Comparison of ENCODE assay signal across 10 mouse cellular contexts in the genomic region with DNA sequence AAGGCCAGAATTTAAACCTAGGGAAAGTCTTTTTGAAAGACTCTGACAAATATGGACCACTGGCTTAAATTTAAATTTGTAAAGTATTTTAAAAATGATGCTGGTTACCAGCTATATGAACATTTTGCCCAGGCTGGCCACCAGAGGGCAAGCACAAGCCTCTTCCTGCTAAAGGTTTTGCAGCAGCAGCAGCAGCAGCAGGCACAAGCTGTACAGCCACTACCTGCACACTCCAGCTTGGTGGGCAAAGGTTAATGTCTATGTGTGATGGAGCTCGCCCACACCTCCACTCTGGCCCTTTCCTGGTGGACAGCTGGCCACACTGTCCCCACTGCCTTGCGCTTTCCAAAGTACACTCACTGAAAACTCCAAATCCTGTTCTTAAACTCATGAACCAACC. TPM values are rescaled to one million over a fixed set of nuclear protein-coding genes. Genes with fewer than 3 reads are reported as not detected.
DNase-seq lines count a peak whose midpoint lies in the region; ATAC-seq and TF ChIP-seq lines count a peak whose summit lies in the region.
"Had no signal": no experiment of that assay in that cellular context is flagged by ENCODE, and none has a peak within 500 bp of the region (broad histone marks: within the 10 kb centered on the region; RNA-seq: fewer than 3 reads in every experiment).

No protein-coding gene starts in this region.

- no peaks in the 10 kb centered on the region for H3K4me1 ChIP-seq in hindbrain, embryonic 11.5 days (replicated peaks; ENCODE audit: control insufficient read depth, insufficient read depth, low read length)
- no peaks in the 10 kb centered on the region for H3K4me1 ChIP-seq in liver, adult 2 months (ENCODE audit: control insufficient read depth, insufficient read depth, low read length)
- no peaks in the 10 kb centered on the region for H3K4me1 ChIP-seq in neural tube, embryonic 14.5 days (ENCODE audit: control insufficient read depth, insufficient read depth, low read length)
- H3K4me1 ChIP-seq: embryonic facial prominence, embryonic 15.5 days; neural tube, embryonic 13.5 days had no signal

- no peak for TF ChIP-seq POLR2A in liver, adult 2 months (IDR thresholded peaks at IDR 0.05; ENCODE audit: extremely low read depth, insufficient read depth, low read length)

- H3K36me3 ChIP-seq in hindbrain, embryonic 11.5 days (ENCODE audit: control insufficient read depth, insufficient read depth, low read length) = peaks cover 3% of the 10 kb centered on the region; the same call in 1 of the 2 replicates
- H3K36me3 ChIP-seq in liver, adult 2 months (ENCODE audit: control insufficient read depth, insufficient read depth, low read length) = peaks cover 55% of the 10 kb centered on the region
- peaks cover 43% of the 10 kb centered on the region for H3K36me3 ChIP-seq in neural tube, embryonic 14.5 days (ENCODE audit: control insufficient read depth, insufficient read depth, low read length)

- 87% methylated on average over 2 of the region's 2 CpGs for WGBS in hindbrain, embryonic 11.5 days
- WGBS in liver, adult 2 months = 46% methylated on average over 2 of the region's 2 CpGs
- 87% methylated on average over 2 of the region's 2 CpGs for WGBS in neural tube, embryonic 14.5 days

- H3K79me2 ChIP-seq in liver, adult 2 months (ENCODE audit: control insufficient read depth, insufficient read depth, low read length) = no peaks in the 10 kb centered on the region

- peak; percentile 73 for TF ChIP-seq CTCF in layer of hippocampus, adult 2 months (conservative IDR thresholded peaks at IDR 0.05)
- peak; percentile 70 for TF ChIP-seq CTCF in liver, adult 2 months (IDR thresholded peaks at IDR 0.05; ENCODE audit: low read depth, low read length)

- H3K4me2 ChIP-seq in hindbrain, embryonic 11.5 days (replicated peaks; ENCODE audit: low read depth, low read length) = no peak overlapping the region
- H3K4me2 ChIP-seq in neural tube, embryonic 14.5 days (ENCODE audit: low read depth, low read length) = no peak overlapping the region
- H3K4me2 ChIP-seq: embryonic facial prominence, embryonic 15.5 days; neural tube, embryonic 13.5 days had no signal

- no peak overlapping the region for H3K4me3 ChIP-seq in layer of hippocampus, adult 2 months
- no peak overlapping the region for H3K4me3 ChIP-seq in hindbrain, embryonic 11.5 days (ENCODE audit: low read depth, low read length)
- H3K4me3 ChIP-seq in liver, adult 2 months (ENCODE audit: insufficient read depth, low read depth, low read length) = no peak overlapping the region
- no peak overlapping the region for H3K4me3 ChIP-seq in neural tube, embryonic 14.5 days (ENCODE audit: low read depth, low read length)
- H3K4me3 ChIP-seq: embryonic facial prominence, embryonic 15.5 days; neural tube, embryonic 13.5 days had no signal

- DNase-seq in layer of hippocampus, adult 2 months (ENCODE audit: low spot score in 2 of 2) = no peak
- no peak for DNase-seq in layer of hippocampus, adult 9-11 months
- DNase-seq in R1 (ENCODE audit: low read depth, low spot score) = peak; percentile 43
- DNase-seq in hindbrain, embryonic 11.5 days (ENCODE audit: low spot score) = peak; percentile 56
- peak; percentile 47 for DNase-seq in liver, adult 2 months (ENCODE audit: extremely low read depth, low read depth, low spot score)
- DNase-seq in layer of hippocampus, postnatal 14 days (ENCODE audit: low spot score in 2 of 2) = no peak
- no peak for DNase-seq in layer of hippocampus, adult 8-10 months (ENCODE audit: low spot score in 2 of 2)

- H3K9me3 ChIP-seq in hindbrain, embryonic 11.5 days (ENCODE audit: control insufficient read depth, low read length) = no peaks in the 10 kb centered on the region
- H3K9me3 ChIP-seq in neural tube, embryonic 14.5 days (ENCODE audit: control insufficient read depth, low read length) = no peaks in the 10 kb centered on the region
- H3K9me3 ChIP-seq: embryonic facial prominence, embryonic 15.5 days; neural tube, embryonic 13.5 days had no signal

- no peak overlapping the region for H3K27ac ChIP-seq in layer of hippocampus, adult 2 months
- no peak overlapping the region for H3K27ac ChIP-seq in hindbrain, embryonic 11.5 days (ENCODE audit: low read depth, low read length)
- H3K27ac ChIP-seq in liver, adult 2 months (replicated peaks; ENCODE audit: insufficient read depth, low read depth, low read length) = no peak overlapping the region
- no peak overlapping the region for H3K27ac ChIP-seq in neural tube, embryonic 14.5 days (ENCODE audit: low read depth, low read length)
- H3K27ac ChIP-seq: embryonic facial prominence, embryonic 15.5 days; neural tube, embryonic 13.5 days had no signal

- H3K9ac ChIP-seq in hindbrain, embryonic 11.5 days (ENCODE audit: low read depth, low read length) = no peak overlapping the region
- H3K9ac ChIP-seq in liver, adult 2 months (ENCODE audit: low read depth, low read length) = no peak overlapping the region
- H3K9ac ChIP-seq in neural tube, embryonic 14.5 days (replicated peaks; ENCODE audit: low read depth, low read length) = no peak overlapping the region
- H3K9ac ChIP-seq: embryonic facial prominence, embryonic 15.5 days; neural tube, embryonic 13.5 days had no signal

- ATAC-seq in hindbrain, embryonic 11.5 days (ENCODE audit: low FRiP score) = no peak
- ATAC-seq in neural tube, embryonic 14.5 days (ENCODE audit: low read depth) = peak; percentile 69; the same call in 1 of the 2 replicates

- no peaks in the 10 kb centered on the region for H3K27me3 ChIP-seq in hindbrain, embryonic 11.5 days (ENCODE audit: control insufficient read depth, insufficient read depth, low read length)
- H3K27me3 ChIP-seq in liver, adult 2 months (ENCODE audit: control insufficient read depth, insufficient read depth, low read length) = no peaks in the 10 kb centered on the region
- H3K27me3 ChIP-seq in neural tube, embryonic 14.5 days (ENCODE audit: control insufficient read depth, insufficient read depth, low read length) = no peaks in the 10 kb centered on the region
- H3K27me3 ChIP-seq: embryonic facial prominence, embryonic 15.5 days; neural tube, embryonic 13.5 days had no signal

RNA-seq across cellular contexts. Expression of a gene that starts 20.2 kb away (rescaled TPM):
- 10 to 100 TPM; 69.6 to 70.8 TPM for total RNA-seq in layer of hippocampus, adult 2 months (2021)
- 270 and 272 TPM in 2 replicates for polyA plus RNA-seq in hindbrain, embryonic 11.5 days (2014; fragmentation: Nextera tagmentation; extraction: Ambion mirVana)
- total RNA-seq in liver, adult 2 months (2014; rRNA removed) = 435 and 567 TPM in 2 replicates
- polyA plus RNA-seq in liver, adult 2 months (2012; rRNA removed) = 144 and 156 TPM in 2 replicates
- polyA plus RNA-seq in neural tube, embryonic 14.5 days (2014; fragmentation: Nextera tagmentation; extraction: Ambion mirVana) = 204 and 218 TPM in 2 replicates
- total RNA-seq in layer of hippocampus, postnatal 14 days (2021) = 10 to 100 TPM; 83.1 to 83.9 TPM
- 10 to 100 TPM; 63.2 to 74.4 (median 69.9) TPM for total RNA-seq in layer of hippocampus, adult 8-10 months (2022)

RNA-seq across cellular contexts. Expression of a gene that starts 26.2 kb away (rescaled TPM):
- total RNA-seq in layer of hippocampus, adult 2 months (2021) = 10 to 100 TPM; 43.8 to 46.0 TPM
- 60.3 and 64.6 TPM in 2 replicates for polyA plus RNA-seq in hindbrain, embryonic 11.5 days (2014; fragmentation: Nextera tagmentation; extraction: Ambion mirVana)
- total RNA-seq in liver, adult 2 months (2014; rRNA removed) = 31.4 and 32.5 TPM in 2 replicates
- 11.7 and 12.5 TPM in 2 replicates for polyA plus RNA-seq in liver, adult 2 months (2012; rRNA removed)
- polyA plus RNA-seq in neural tube, embryonic 14.5 days (2014; fragmentation: Nextera tagmentation; extraction: Ambion mirVana) = 57.8 and 59.0 TPM in 2 replicates
- total RNA-seq in layer of hippocampus, postnatal 14 days (2021) = 10 to 100 TPM; 43.1 to 45.0 TPM
- 10 to 100 TPM; 46.0 to 50.2 (median 47.7) TPM for total RNA-seq in layer of hippocampus, adult 8-10 months (2022)

RNA-seq across cellular contexts. Expression of a gene that starts 47.9 kb away (rescaled TPM):
- not detected for total RNA-seq in layer of hippocampus, adult 2 months (2021)
- polyA plus RNA-seq in hindbrain, embryonic 11.5 days (2014; fragmentation: Nextera tagmentation; extraction: Ambion mirVana) = 0.11 TPM in 1 of 2 replicates, not detected in the other
- 198 and 305 TPM in 2 replicates for total RNA-seq in liver, adult 2 months (2014; rRNA removed)
- 74.6 and 79.5 TPM in 2 replicates for polyA plus RNA-seq in liver, adult 2 months (2012; rRNA removed)
- not detected in 2 replicates for polyA plus RNA-seq in neural tube, embryonic 14.5 days (2014; fragmentation: Nextera tagmentation; extraction: Ambion mirVana)
- not detected for total RNA-seq in layer of hippocampus, postnatal 14 days (2021)
- total RNA-seq in layer of hippocampus, adult 8-10 months (2022) = not detected
- polyA plus RNA-seq: embryonic facial prominence, embryonic 15.5 days; neural tube, embryonic 13.5 days had no signal

Comparison
In these comparisons a context has a peak if more than half of its experiments do, and no peak if none do; other contexts are left out.
1. DNase-seq: peak in R1 (single experiment), hindbrain, embryonic 11.5 days (single experiment) and liver, adult 2 months (single experiment); none in layer of hippocampus, adult 2 months (0 of 2), layer of hippocampus, adult 9-11 months (single experiment), layer of hippocampus, postnatal 14 days (0 of 2) and layer of hippocampus, adult 8-10 months (0 of 2).
2. RNA of a gene that starts 47.9 kb away (total RNA-seq): 198 to 305 TPM in liver, adult 2 months; not detected in layer of hippocampus, adult 2 months, not detected in layer of hippocampus, postnatal 14 days and not detected in layer of hippocampus, adult 8-10 months; every median in the first group is over 100 times any median in the second.